Mouse (Mus musculus) ES-CJ7 (cell line): ENCODE results near the gene Slco1c1.
A peak's percentile ranks its signal among the peaks of the same experiment; 100 is the strongest.

Source experiments
- DNase-seq: peaks from one replicate; pipeline ENCODE4 v3.0.0; 2011; ENCODE audit warnings: low read depth, low spot score

The Slco1c1 gene

GRCm38 (mm10) chr6:141523747-141524640 lies at the start of gene Slco1c1:
Gene Slco1c1, plus strand, starts transcription at chr6:141524368.
- no peak for DNase-seq

GRCm38 (mm10) chr6:141474696-141475095 lies 49.5 kb upstream of the Slco1c1 start:
- DNase-seq: no peak

DNA sequence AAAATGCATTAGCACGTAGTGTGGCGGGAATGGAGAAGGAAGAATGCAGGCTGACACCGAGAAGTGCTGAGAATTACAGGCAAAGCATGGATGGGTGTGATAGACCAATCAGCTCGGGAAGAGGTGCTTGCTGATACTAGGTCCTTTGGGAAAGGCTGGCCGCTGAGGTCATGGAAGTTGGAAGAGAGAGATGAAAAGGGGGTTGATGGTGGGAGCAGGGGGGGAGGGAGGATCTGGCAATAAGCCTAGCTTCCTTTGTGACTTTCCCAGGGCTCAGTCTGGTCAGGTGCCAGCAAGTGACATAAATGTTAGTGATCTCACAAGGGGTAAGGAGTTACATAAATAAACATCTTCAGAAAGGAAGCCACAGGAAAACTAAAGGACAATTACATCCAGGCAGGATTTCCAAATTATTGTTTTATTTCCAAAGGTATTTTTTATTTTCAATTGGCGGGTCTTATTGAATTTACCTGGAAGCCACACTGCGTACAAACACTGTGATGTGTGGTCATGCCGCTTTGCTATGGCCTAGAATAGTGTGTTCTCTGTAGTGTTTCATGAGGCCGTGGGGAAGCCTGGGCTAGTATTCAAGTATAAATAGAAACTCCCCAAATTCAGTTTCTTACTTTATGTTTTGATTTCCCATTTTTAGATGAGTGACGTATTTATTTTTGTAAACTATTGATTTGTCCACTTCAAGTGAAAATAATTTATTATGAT lies 38.7 kb upstream of the Slco1c1 start:
- no peak for DNase-seq

GRCm38 (mm10) chr6:141487266-141487665 lies 36.9 kb upstream of the Slco1c1 start:
- peak; percentile 66 for DNase-seq

GRCm38 (mm10) chr6:141488619-141489018 lies 35.5 kb upstream of the Slco1c1 start:
- DNase-seq: peak; percentile 80

DNA sequence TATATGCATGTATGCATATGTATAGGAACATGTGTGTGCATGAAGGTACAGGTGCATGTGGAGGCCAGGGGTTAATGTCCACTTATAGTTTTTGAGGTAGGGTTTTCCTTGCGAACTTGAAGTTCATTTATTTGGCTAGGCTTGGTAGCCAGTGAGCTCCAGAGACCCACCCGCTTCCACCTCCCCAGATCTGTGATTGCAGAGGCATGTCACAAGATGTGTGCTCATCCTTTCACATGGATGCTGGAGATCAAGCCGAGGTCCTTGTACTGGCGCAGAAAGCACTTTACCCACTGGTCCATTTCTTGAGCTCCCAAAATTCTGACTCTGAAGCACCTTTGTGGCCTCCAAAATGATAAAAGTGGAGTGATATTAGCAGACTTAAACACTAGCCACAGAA lies 29.3 kb upstream of the Slco1c1 start:
- no peak for DNase-seq

- DNase-seq: peak; percentile 91
Measured at GRCm38 (mm10) chr6:141495634-141496418, 28.3 kb upstream of the Slco1c1 start.

DNA sequence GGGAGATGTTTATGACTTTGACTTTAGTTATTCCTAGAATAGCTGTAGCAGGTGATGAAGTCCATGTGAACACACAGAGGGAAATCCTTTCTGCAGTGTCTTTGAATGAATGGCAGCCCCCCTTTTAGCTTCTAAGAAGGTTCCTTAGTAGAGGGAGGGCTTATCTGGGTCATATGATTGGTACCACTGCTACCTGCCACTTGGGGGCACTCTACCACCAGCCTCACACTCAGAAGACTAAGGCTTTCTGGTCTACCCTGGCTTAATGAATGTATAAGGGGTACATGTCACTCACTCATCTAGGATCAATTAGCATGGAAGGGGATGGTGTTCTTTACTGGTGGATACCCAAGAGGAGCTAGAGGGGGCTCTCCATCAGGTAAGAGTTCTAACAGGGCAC lies 24.7 kb upstream of the Slco1c1 start:
- DNase-seq: peak; percentile 40

DNA sequence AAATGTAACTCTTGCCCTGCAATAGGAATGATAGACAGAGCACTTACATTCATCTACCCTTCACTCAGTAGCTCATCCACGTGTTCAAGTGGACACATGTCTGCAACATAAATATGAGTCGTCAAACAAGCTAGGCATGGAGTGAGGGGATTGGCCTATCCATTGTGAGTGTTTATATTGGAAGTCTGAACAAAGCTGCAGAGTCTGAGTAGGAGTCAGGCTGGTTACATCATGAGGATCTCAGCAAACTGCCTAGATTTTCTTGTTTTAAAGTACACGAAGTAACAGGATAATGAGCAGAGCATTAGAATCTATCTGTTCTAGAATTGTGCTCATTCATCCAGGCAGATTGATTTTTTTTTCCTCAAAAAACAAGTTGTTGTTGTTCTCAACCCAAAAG lies 23.0 kb upstream of the Slco1c1 start:
- DNase-seq: no peak

DNA sequence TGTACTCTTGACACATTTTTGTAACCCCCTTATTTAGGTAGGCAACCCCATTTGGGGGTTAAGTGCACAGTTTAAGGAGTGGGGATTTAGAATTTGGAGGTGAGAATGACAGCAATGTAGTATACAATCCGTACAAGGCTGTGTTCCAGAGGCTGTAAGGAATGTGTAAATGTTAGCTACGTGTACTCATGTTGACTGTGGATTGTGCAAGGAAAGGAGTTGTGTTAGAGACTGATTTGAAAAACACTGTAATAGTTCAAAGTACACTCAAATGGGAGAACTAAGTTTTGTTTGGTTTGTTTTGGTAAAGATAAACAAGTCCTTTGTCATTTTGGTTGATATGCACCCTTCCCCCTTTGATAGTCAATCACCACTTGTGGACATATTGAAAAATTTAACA lies 1.6 kb upstream of the Slco1c1 start:
- DNase-seq: no peak

GRCm38 (mm10) chr6:141525787-141526186 lies 1.6 kb downstream of the Slco1c1 start:
- no peak for DNase-seq

DNA sequence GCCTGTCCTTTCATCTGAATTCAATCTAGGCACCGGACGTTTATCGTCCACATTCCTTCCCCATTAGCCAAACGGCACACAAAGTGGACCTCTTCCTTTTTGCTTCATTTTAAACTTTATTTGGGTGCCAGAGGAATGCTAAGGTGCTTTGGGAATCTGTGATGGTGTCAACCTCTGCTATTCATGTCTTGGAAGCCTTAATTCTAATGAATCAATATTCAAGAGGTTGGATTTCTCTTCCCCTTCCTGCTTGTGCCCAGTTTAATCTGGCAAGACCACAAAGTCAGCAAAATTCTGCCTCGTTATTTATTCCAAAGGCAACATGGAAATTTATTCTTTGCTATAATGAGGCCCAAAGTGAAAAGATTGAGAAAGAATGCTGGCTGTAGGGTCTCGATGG lies 6.7 kb downstream of the Slco1c1 start:
- no peak for DNase-seq

GRCm38 (mm10) chr6:141537298-141537697 lies 13.1 kb downstream of the Slco1c1 start:
- DNase-seq: no peak

- no peak for DNase-seq
Measured at GRCm38 (mm10) chr6:141541136-141541535, 17.0 kb downstream of the Slco1c1 start.

DNA sequence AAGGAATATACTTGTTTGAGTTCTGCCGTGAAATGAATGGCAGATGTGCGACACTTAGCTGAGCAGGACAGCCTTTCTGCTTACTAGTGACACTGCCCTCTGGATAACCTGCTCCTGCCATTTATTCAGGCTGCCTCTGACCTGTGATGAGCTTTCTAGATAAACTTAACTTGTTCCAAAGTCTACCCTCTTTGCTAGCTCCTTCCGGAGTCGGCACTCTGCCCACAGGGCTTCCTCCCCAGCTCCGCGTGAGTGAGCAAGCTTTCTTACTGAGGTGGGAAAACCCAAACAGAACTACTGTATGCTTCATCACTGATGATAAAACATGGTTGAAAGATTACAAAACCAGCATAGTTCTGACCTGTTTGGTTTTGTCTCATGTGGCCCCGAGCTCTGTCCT lies 19.2 kb downstream of the Slco1c1 start:
- DNase-seq: no peak

- no peak for DNase-seq
Measured at GRCm38 (mm10) chr6:141558118-141558517, 34.0 kb downstream of the Slco1c1 start.

- no peak for DNase-seq
Measured at GRCm38 (mm10) chr6:141567366-141567765, 43.2 kb downstream of the Slco1c1 start.

GRCm38 (mm10) chr6:141567852-141568558 lies 43.8 kb downstream of the Slco1c1 start:
- no peak for DNase-seq

- DNase-seq: no peak
Measured at GRCm38 (mm10) chr6:141568559-141568946, 44.4 kb downstream of the Slco1c1 start.

- no peak for DNase-seq
Measured at GRCm38 (mm10) chr6:141576646-141577200, 52.6 kb downstream of the Slco1c1 start.

DNA sequence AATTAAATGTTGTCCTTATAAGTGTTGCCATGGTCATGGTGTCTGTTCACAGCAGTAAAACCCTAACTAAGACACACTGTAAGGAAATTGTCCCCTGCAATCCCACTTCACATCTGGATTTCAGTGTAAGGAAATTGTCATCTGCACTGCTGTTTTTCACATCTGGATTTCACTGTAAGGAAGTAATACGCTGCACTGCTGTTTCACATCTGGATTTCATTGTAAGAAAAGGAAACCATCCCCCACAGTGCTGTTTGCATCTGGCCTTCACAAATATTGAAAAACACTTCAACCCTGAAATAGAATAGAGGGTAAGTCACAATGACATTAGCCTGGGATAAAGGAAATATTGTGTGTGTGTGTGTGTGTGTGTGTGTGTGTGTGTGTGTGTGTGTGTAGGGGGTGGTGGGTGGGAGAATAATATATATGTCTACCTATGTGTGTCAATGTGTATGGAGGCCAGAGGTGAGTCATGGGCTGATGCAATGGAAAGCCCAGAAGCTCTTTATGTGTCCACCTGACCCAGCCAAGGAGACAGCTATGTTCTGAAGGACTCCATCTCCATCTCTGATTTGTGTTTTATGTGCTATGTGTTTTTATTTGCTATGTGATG lies 60.7 kb downstream of the Slco1c1 start:
- no peak for DNase-seq
